Mouse (Mus musculus) heart, postnatal 0 days (tissue): ENCODE results near the gene Cntnap1. TPM values are rescaled to one million over a fixed set of nuclear protein-coding genes. Genes with fewer than 3 reads are reported as not detected.

ENCODE experiments used
- ATAC-seq: fragments of 200-750 bp; cut with Nextera tagmentation; 2 replicates; pipeline ENCODE4 v1.8.0; 2017; ENCODE audit warnings: low read depth, moderate number of reproducible peaks, moderate library complexity; ENCODE audit not compliant: insufficient read depth
- DNase-seq: peaks from one replicate; pipeline ENCODE4 v3.0.0-alpha.2; 2016; ENCODE audit warnings: low spot score
- H3K27ac ChIP-seq: fragments of 300-500 bp; sonication (generic); 2 replicates; pipeline ENCODE4 v1.5.1; 2014; ENCODE audit warnings: low read depth, mild to moderate bottlenecking
- H3K27me3 ChIP-seq: fragments of 300-500 bp; sonication (generic); 2 replicates; pipeline ENCODE4 v1.6.1; 2014; ENCODE audit warnings: low read length, mixed read lengths; ENCODE audit not compliant: control insufficient read depth, insufficient read depth
- H3K36me3 ChIP-seq: fragments of 300-500 bp; sonication (generic); replicated peaks from 2 replicates; pipeline ENCODE4 v1.6.1; 2014; ENCODE audit warnings: low read length, mixed read lengths; ENCODE audit not compliant: control insufficient read depth, insufficient read depth
- H3K4me1 ChIP-seq: fragments of 300-500 bp; sonication (generic); 2 replicates; pipeline ENCODE4 v1.6.1; 2014; ENCODE audit warnings: antibody characterized with exemption; ENCODE audit not compliant: control insufficient read depth, insufficient read depth
- H3K4me2 ChIP-seq: fragments of 300-500 bp; sonication (generic); 2 replicates; pipeline ENCODE4 v1.6.1; 2014; ENCODE audit warnings: low read depth, mild to moderate bottlenecking, low read length, moderate library complexity
- H3K4me3 ChIP-seq: fragments of 300-500 bp; sonication (generic); 2 replicates; pipeline ENCODE4 v1.5.1; 2014; ENCODE audit warnings: low read depth, low read length
- H3K9ac ChIP-seq: fragments of 300-500 bp; sonication (generic); replicated peaks from 2 replicates; pipeline ENCODE4 v1.6.1; 2014; ENCODE audit warnings: low read depth, low read length, mixed read lengths
- H3K9me3 ChIP-seq: fragments of 300-500 bp; sonication (generic); replicated peaks from 2 replicates; pipeline ENCODE4 v1.6.1; 2016; ENCODE audit warnings: low read length; ENCODE audit not compliant: control insufficient read depth
- CTCF ChIP-seq: IDR thresholded peaks from 2 replicates; pipeline ENCODE4 v1.5.1; 2016; ENCODE audit warnings: antibody characterized with exemption, control low read depth, low read depth
- EP300 ChIP-seq: IDR thresholded peaks from 2 replicates; pipeline ENCODE4 v1.6.1; 2016; ENCODE audit warnings: antibody characterized with exemption, low read depth
- WGBS: fragments of 180-500 bp; shearing (Covaris S2); extraction: QIAGEN DNeasy Blood & Tissue Kit; methylation state at CpG from one replicate; pipeline ENCODE4 v1.1.7; 2014; 5-methylcytosine and 5-hydroxymethylcytosine counted together
- polyA plus RNA-seq: library from polyadenylated mRNA; unstranded; fragments of >200 nt; fragmentation: Nextera tagmentation; extraction: Ambion mirVana; gene quantifications from 2 replicates; pipeline ENCODE4 v1.2.1, GENCODE M21; 2015
- total RNA-seq: library from RNA; depleted of rRNA; stranded (reverse); fragments of >200 nt; gene quantifications from 2 replicates; pipeline ENCODE4 v1.2.3, GENCODE M21; 2014; ENCODE audit warnings: low replicate concordance

The Cntnap1 gene
- total and polyA plus RNA-seq, 2 experiments from 2014 or later, result 0.20 to 1.4 TPM

DNA sequence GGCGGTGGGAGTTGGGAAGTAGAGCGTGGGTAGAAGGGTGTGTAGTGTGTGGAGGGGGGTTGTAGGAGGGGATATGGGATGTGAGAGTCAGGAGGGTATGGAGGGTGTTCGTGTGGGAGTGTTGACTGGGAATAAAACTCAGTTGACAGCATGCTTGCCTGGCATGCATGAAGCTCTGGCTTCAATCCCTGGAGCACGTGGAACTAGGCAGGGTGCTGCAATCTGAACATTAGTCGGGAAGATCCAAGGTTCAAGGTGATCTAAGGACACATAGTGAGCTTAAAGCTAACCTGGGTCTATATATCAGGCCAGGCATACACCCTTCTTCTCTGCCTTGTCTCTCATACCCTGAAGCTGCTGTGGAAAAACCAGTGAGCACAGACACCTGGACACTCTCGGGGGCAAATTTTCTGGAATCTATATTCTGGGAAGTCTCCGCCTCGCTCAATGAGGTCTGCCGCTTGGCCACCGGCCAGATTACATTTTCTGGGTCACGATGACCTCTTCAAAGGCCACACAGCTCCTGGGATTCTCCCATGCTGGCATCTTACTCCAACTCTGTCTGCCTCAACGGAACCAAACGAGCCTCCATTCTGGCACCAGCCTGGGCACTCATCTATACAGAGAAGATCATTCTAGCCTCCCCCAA lies 36.0 kb upstream of the Cntnap1 start:
- Histone ChIP-seq H3K27me3 (no peaks in the 10 kb centered on the region), H3K4me1 (peaks cover 14% of the 10 kb centered on the region; the same call in 1 of the 2 replicates), H3K4me2 (no peak overlapping the region), H3K27ac (no peak overlapping the region), H3K36me3 (no peaks in the 10 kb centered on the region), H3K4me3 (no peak overlapping the region), H3K9me3 (no peaks in the 10 kb centered on the region), H3K9ac (no peak overlapping the region)
- no peak for TF ChIP-seq EP300
- no peak for TF ChIP-seq CTCF
- ATAC-seq (no peak), DNase-seq (no peak)
- WGBS, result 47% methylated on average over 13 of the region's 13 CpGs

DNA sequence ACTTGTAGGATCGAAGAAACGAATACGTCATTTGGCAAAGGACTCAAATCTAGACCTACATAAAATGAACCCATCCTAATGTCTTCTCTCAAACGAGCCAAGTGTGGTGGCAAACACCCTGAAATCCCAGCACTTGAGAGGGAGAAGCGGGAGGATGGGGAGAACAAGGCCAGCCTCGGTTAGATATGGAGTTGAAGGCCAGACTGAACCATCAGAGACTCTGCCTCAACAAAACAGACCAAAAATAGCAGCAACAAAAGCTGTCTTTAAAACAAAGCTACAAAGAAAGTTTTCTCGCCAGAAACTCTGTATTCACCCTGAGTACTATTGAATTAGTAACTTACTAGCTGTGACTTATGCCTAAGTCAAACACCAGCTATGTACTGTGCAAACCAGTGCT lies 33.3 kb upstream of the Cntnap1 start:
- 68% methylated on average over 7 of the region's 7 CpGs for WGBS
- ATAC-seq (no peak), DNase-seq (no peak)
- no peak overlapping the region for H3K4me2 ChIP-seq
- H3K4me1 ChIP-seq, result 0 out of 2 replicates have a peak, but pooled peaks cover 6% of the 10 kb centered on the region
- H3K27ac ChIP-seq, result no peak overlapping the region
- TF ChIP-seq EP300 (no peak), CTCF (no peak)
- no peaks in the 10 kb centered on the region for H3K9me3 ChIP-seq
- no peaks in the 10 kb centered on the region for H3K36me3 ChIP-seq
- no peak overlapping the region for H3K9ac ChIP-seq
- no peaks in the 10 kb centered on the region for H3K27me3 ChIP-seq
- H3K4me3 ChIP-seq, result no peak overlapping the region

GRCm38 (mm10) chr11:101138536-101139181 lies 31.7 kb upstream of the Cntnap1 start:
- Histone ChIP-seq H3K27me3 (no peaks in the 10 kb centered on the region), H3K4me1 (0 out of 2 replicates have a peak, but pooled peaks cover 6% of the 10 kb centered on the region), H3K27ac (no peak overlapping the region), H3K9me3 (no peaks in the 10 kb centered on the region), H3K9ac (no peak overlapping the region), H3K4me2 (peak overlapping the region; percentile 34), H3K4me3 (no peak overlapping the region), H3K36me3 (no peaks in the 10 kb centered on the region)
- 38% methylated on average over 15 of the region's 15 CpGs for WGBS
- DNase-seq, result no peak
- ATAC-seq, result 0 out of 2 replicates have a peak, but pooled peaks have one; percentile 23
- TF ChIP-seq EP300 (no peak), CTCF (no peak)

GRCm38 (mm10) chr11:101140164-101140819 lies 30.0 kb upstream of the Cntnap1 start:
- peak; percentile 52 for ATAC-seq
- H3K27me3 ChIP-seq, result no peaks in the 10 kb centered on the region
- H3K4me1 ChIP-seq, result 0 out of 2 replicates have a peak, but pooled peaks cover 4% of the 10 kb centered on the region
- peak overlapping the region; percentile 62 for H3K4me2 ChIP-seq
- peak overlapping the region; percentile 37 for H3K4me3 ChIP-seq
- H3K9ac ChIP-seq, result no peak overlapping the region; the same call in 1 of the 2 replicates
- 26% methylated on average over 27 of the region's 27 CpGs for WGBS
- DNase-seq, result peak; percentile 70
- H3K36me3 ChIP-seq, result no peaks in the 10 kb centered on the region
- TF ChIP-seq EP300 (no peak), CTCF (no peak)
- H3K9me3 ChIP-seq, result no peaks in the 10 kb centered on the region
- H3K27ac ChIP-seq, result peak overlapping the region; percentile 47

- Histone ChIP-seq H3K27ac (0 out of 2 replicates have a peak overlapping the region, but pooled peaks have one; percentile 47), H3K4me2 (no peak overlapping the region), H3K27me3 (no peaks in the 10 kb centered on the region), H3K9ac (no peak overlapping the region), H3K4me3 (no peak overlapping the region), H3K9me3 (no peaks in the 10 kb centered on the region), H3K36me3 (no peaks in the 10 kb centered on the region), H3K4me1 (0 out of 2 replicates have a peak, but pooled peaks cover 4% of the 10 kb centered on the region)
- ATAC-seq (no peak), DNase-seq (no peak)
- TF ChIP-seq CTCF, result no peak
- no peak for TF ChIP-seq EP300
- 86% methylated on average over 8 of the region's 8 CpGs for WGBS
These were observed 29.2 kb upstream of the Cntnap1 start for GRCm38 (mm10) chr11:101141088-101141487.
